In the genomic region with DNA sequence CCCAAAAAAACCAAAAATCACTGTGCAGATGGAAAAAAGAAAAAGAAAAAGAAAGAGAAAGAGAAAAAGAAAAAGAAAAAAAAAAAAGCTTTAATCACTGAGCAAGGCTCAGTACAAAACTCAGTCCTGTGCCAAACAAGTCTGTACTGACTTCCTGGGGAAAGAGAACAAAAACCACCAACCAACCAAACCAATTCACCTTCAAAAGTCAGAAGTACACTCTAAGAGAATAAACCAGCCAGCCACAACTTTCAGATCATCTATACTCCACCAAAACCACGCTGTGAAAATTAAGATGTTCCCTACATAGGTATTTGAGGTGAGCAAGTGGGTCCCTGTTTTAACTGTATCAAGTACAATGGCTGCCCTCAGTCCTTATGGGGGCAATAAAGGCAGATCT, we compare ENCODE assay signal across 13 mouse cellular contexts.
"Had no signal": no experiment of that assay in that cellular context is flagged by ENCODE, and none has a peak within 500 bp of the region (broad histone marks: within the 10 kb centered on the region; RNA-seq: fewer than 3 reads in every experiment).

No protein-coding gene starts in this region.

- H3K4me3 ChIP-seq: layer of hippocampus, adult 2 months; liver, embryonic 13.5 days; midbrain, embryonic 13.5 days; myocyte had no signal

- H3K27ac ChIP-seq: layer of hippocampus, adult 2 months; liver, embryonic 13.5 days; macrophage; midbrain, embryonic 13.5 days had no signal

- ATAC-seq: midbrain, embryonic 13.5 days; midbrain, embryonic 16.5 days had no signal

- DNase-seq: kidney, adult 18-20 months; kidney, adult 9 months; kidney, postnatal 14 days; layer of hippocampus, adult 9-11 months; liver, embryonic 13.5 days; lung, adult 2 months; thymus, adult 2 months; thymus, postnatal 36 days had no signal

- H3K4me1 ChIP-seq: liver, embryonic 13.5 days; midbrain, embryonic 13.5 days had no signal

- H3K4me2 ChIP-seq: liver, embryonic 13.5 days; midbrain, embryonic 13.5 days had no signal

- H3K27me3 ChIP-seq: liver, embryonic 13.5 days; midbrain, embryonic 13.5 days had no signal

- H3K9ac ChIP-seq: liver, embryonic 13.5 days; midbrain, embryonic 13.5 days had no signal

- H3K9me3 ChIP-seq: liver, embryonic 13.5 days; midbrain, embryonic 13.5 days had no signal
